Mouse (Mus musculus) liver, embryonic 11.5 days (tissue): ENCODE measurements around the gene D430041D05Rik. TPM values are rescaled to one million over a fixed set of nuclear protein-coding genes. Genes with fewer than 3 reads are reported as not detected.

ENCODE experiments used
- ATAC-seq: fragments of 200-750 bp; cut with Nextera tagmentation; replicated peaks from 2 replicates; pipeline ENCODE4 v1.8.0; 2017; ENCODE audit warnings: moderate number of reproducible peaks, mild to moderate bottlenecking, moderate TSS enrichment, moderate library complexity; ENCODE audit not compliant: low FRiP score
- DNase-seq: peaks from one replicate; pipeline ENCODE4 v3.0.0-alpha.2; 2017; ENCODE audit warnings: low spot score
- H3K27ac ChIP-seq: fragments of 300-500 bp; sonication (generic); 2 replicates; pipeline ENCODE4 v1.5.1; 2014; ENCODE audit warnings: mild to moderate bottlenecking, low read depth, low read length, control low read depth
- H3K27me3 ChIP-seq: fragments of 300-500 bp; sonication (generic); replicated peaks from 2 replicates; pipeline ENCODE4 v1.6.1; 2014; ENCODE audit warnings: low read length, mixed read lengths; ENCODE audit not compliant: control insufficient read depth, insufficient read depth
- H3K36me3 ChIP-seq: fragments of 300-500 bp; sonication (generic); 2 replicates; pipeline ENCODE4 v1.6.1; 2014; ENCODE audit warnings: mild to moderate bottlenecking, low read length, moderate library complexity, mixed read lengths; ENCODE audit not compliant: control insufficient read depth, insufficient read depth
- H3K4me1 ChIP-seq: fragments of 300-500 bp; sonication (generic); replicated peaks from 2 replicates; pipeline ENCODE4 v1.6.1; 2014; ENCODE audit warnings: low read length, mixed read lengths; ENCODE audit not compliant: control insufficient read depth, insufficient read depth
- H3K4me2 ChIP-seq: fragments of 300-500 bp; sonication (generic); 2 replicates; pipeline ENCODE4 v1.6.1; 2014; ENCODE audit warnings: mild to moderate bottlenecking, control low read depth, moderate library complexity
- H3K4me3 ChIP-seq: fragments of 300-500 bp; sonication (generic); 2 replicates; pipeline ENCODE4 v1.5.1; 2014; ENCODE audit warnings: low read depth, low read length, control low read depth
- H3K9ac ChIP-seq: fragments of 300-500 bp; sonication (generic); 2 replicates; pipeline ENCODE4 v1.6.1; 2014; ENCODE audit warnings: low read depth, low read length, control low read depth
- H3K9me3 ChIP-seq: fragments of 300-500 bp; sonication (generic); 2 replicates; pipeline ENCODE4 v1.6.1; 2016; ENCODE audit warnings: low read length, inconsistent platforms, mixed read lengths; ENCODE audit not compliant: control insufficient read depth
- WGBS: fragments of 180-500 bp; shearing (Covaris S2); extraction: QIAGEN DNeasy Blood & Tissue Kit; methylation state at CpG from one replicate; pipeline ENCODE4 v1.1.7; 2014; 5-methylcytosine and 5-hydroxymethylcytosine counted together
- polyA plus RNA-seq: library from polyadenylated mRNA; unstranded; fragments of >200 nt; fragmentation: Nextera tagmentation; extraction: Ambion mirVana; gene quantifications from 2 replicates; pipeline ENCODE4 v1.2.1, GENCODE M21; 2014

Gene D430041D05Rik
- polyA plus RNA-seq, 1 experiment from 2014 or later: 0.16 TPM

- H3K9ac ChIP-seq: no peak overlapping the region
- peaks cover 8% of the 10 kb centered on the region for H3K27me3 ChIP-seq
- H3K9me3 ChIP-seq: no peaks in the 10 kb centered on the region
- H3K27ac ChIP-seq: no peak overlapping the region
- 22% methylated on average over 3 of the region's 3 CpGs for WGBS
- H3K36me3 ChIP-seq: no peaks in the 10 kb centered on the region
- no peak overlapping the region for H3K4me2 ChIP-seq
- H3K4me1 ChIP-seq: no peaks in the 10 kb centered on the region
- DNase-seq (no peak), ATAC-seq (no peak)
- no peak overlapping the region for H3K4me3 ChIP-seq
These were observed 32.0 kb downstream of the D430041D05Rik start for GRCm38 (mm10) chr2:104378791-104379190.

GRCm38 (mm10) chr2:104377990-104378389 is 32.8 kb downstream of the D430041D05Rik start:
- no peaks in the 10 kb centered on the region for H3K36me3 ChIP-seq
- H3K27me3 ChIP-seq: peaks cover 8% of the 10 kb centered on the region
- WGBS: 68% methylated on average over 2 of the region's 2 CpGs
- DNase-seq: no peak
- H3K4me1 ChIP-seq: no peaks in the 10 kb centered on the region
- H3K4me2 ChIP-seq: no peak overlapping the region
- no peak overlapping the region for H3K4me3 ChIP-seq
- H3K27ac ChIP-seq: no peak overlapping the region
- H3K9me3 ChIP-seq: no peaks in the 10 kb centered on the region
- no peak overlapping the region for H3K9ac ChIP-seq
- ATAC-seq: no peak

GRCm38 (mm10) chr2:104372156-104372555 is 38.7 kb downstream of the D430041D05Rik start:
- Histone ChIP-seq H3K36me3 (no peaks in the 10 kb centered on the region), H3K4me3 (no peak overlapping the region), H3K9ac (no peak overlapping the region), H3K9me3 (no peaks in the 10 kb centered on the region), H3K27me3 (no peaks in the 10 kb centered on the region), H3K27ac (no peak overlapping the region), H3K4me1 (no peaks in the 10 kb centered on the region), H3K4me2 (no peak overlapping the region)
- ATAC-seq (no peak), DNase-seq (no peak)
- 77% methylated on average over 4 of the region's 4 CpGs for whole genome bisulfite sequencing

GRCm38 (mm10) chr2:104371606-104372130 is 39.1 kb downstream of the D430041D05Rik start:
- ATAC-seq: no peak
- Histone ChIP-seq H3K9me3 (no peaks in the 10 kb centered on the region), H3K4me3 (no peak overlapping the region), H3K27me3 (no peaks in the 10 kb centered on the region), H3K27ac (no peak overlapping the region), H3K36me3 (no peaks in the 10 kb centered on the region), H3K9ac (no peak overlapping the region), H3K4me2 (no peak overlapping the region), H3K4me1 (no peaks in the 10 kb centered on the region)
- WGBS: 60% methylated on average over 6 of the region's 6 CpGs
- no peak for DNase-seq

GRCm38 (mm10) chr2:104367836-104368298 is 42.9 kb downstream of the D430041D05Rik start:
- Histone ChIP-seq H3K9ac (no peak overlapping the region), H3K27ac (no peak overlapping the region), H3K4me2 (no peak overlapping the region), H3K27me3 (no peaks in the 10 kb centered on the region), H3K36me3 (no peaks in the 10 kb centered on the region), H3K4me3 (no peak overlapping the region), H3K9me3 (no peaks in the 10 kb centered on the region), H3K4me1 (no peaks in the 10 kb centered on the region)
- no peak for ATAC-seq
- WGBS: 59% methylated on average over 6 of the region's 6 CpGs
- no peak for DNase-seq

GRCm38 (mm10) chr2:104367291-104367690 is 43.5 kb downstream of the D430041D05Rik start:
- ATAC-seq (no peak), DNase-seq (no peak)
- Histone ChIP-seq H3K4me2 (no peak overlapping the region), H3K27me3 (no peaks in the 10 kb centered on the region), H3K27ac (no peak overlapping the region), H3K36me3 (no peaks in the 10 kb centered on the region), H3K9me3 (no peaks in the 10 kb centered on the region), H3K9ac (no peak overlapping the region), H3K4me1 (no peaks in the 10 kb centered on the region), H3K4me3 (no peak overlapping the region)
- 80% methylated on average over 2 of the region's 2 CpGs for WGBS

GRCm38 (mm10) chr2:104359305-104359704 is 51.5 kb downstream of the D430041D05Rik start:
- Histone ChIP-seq H3K27ac (no peak overlapping the region), H3K4me1 (no peaks in the 10 kb centered on the region), H3K4me3 (no peak overlapping the region), H3K4me2 (no peak overlapping the region), H3K9me3 (no peaks in the 10 kb centered on the region), H3K36me3 (no peaks in the 10 kb centered on the region), H3K9ac (no peak overlapping the region), H3K27me3 (no peaks in the 10 kb centered on the region)
- no peak for DNase-seq
- ATAC-seq: no peak
- 68% methylated on average over 3 of the region's 3 CpGs for WGBS

GRCm38 (mm10) chr2:104358881-104359280 is 51.9 kb downstream of the D430041D05Rik start:
- H3K36me3 ChIP-seq: no peaks in the 10 kb centered on the region
- DNase-seq (no peak), ATAC-seq (no peak)
- no peak overlapping the region for H3K4me2 ChIP-seq
- H3K27me3 ChIP-seq: no peaks in the 10 kb centered on the region
- no peak overlapping the region for H3K4me3 ChIP-seq
- H3K27ac ChIP-seq: no peak overlapping the region
- no peaks in the 10 kb centered on the region for H3K4me1 ChIP-seq
- no peak overlapping the region for H3K9ac ChIP-seq
- 83% methylated on average over 1 of the region's 1 CpGs for WGBS
- no peaks in the 10 kb centered on the region for H3K9me3 ChIP-seq

GRCm38 (mm10) chr2:104356531-104356930 is 54.3 kb downstream of the D430041D05Rik start:
- H3K27ac ChIP-seq: no peak overlapping the region
- H3K4me1 ChIP-seq: no peaks in the 10 kb centered on the region
- H3K36me3 ChIP-seq: no peaks in the 10 kb centered on the region
- ATAC-seq (no peak), DNase-seq (no peak)
- 75% methylated on average over 4 of the region's 4 CpGs for WGBS
- H3K27me3 ChIP-seq: no peaks in the 10 kb centered on the region
- H3K4me3 ChIP-seq: no peak overlapping the region
- no peak overlapping the region for H3K4me2 ChIP-seq
- no peak overlapping the region for H3K9ac ChIP-seq
- no peaks in the 10 kb centered on the region for H3K9me3 ChIP-seq
